Mouse (Mus musculus): ENCODE data around the gene Nr5a2.

- no peak for TF ChIP-seq CTCF (IDR thresholded peaks at IDR 0.05; ENCODE audit: borderline replicate concordance, extremely low read depth, insufficient read depth, insufficient read length)
- TF ChIP-seq POLR2A (IDR thresholded peaks at IDR 0.05; ENCODE audit: borderline replicate concordance, extremely low read depth, insufficient read depth, insufficient read length, poor library complexity, severe bottlenecking), result no peak
Observed at GRCm38 (mm10) chr1:136935316-136935959, 24.8 kb downstream of the Nr5a2 start.

Data from brain, embryonic 14.5 days (tissue).